Mouse (Mus musculus) neural tube, embryonic 15.5 days (tissue): Measurements from ENCODE around the gene Siae. TPM values are rescaled to one million over a fixed set of nuclear protein-coding genes. Genes with fewer than 3 reads are reported as not detected.

ENCODE experiments used
- ATAC-seq: fragments of 200-750 bp; cut with Nextera tagmentation; 2 replicates; pipeline ENCODE4 v1.8.0; 2017; ENCODE audit warnings: mild to moderate bottlenecking, moderate TSS enrichment, moderate library complexity; ENCODE audit not compliant: low FRiP score
- H3K27ac ChIP-seq: fragments of 300-500 bp; sonication (generic); replicated peaks from 2 replicates; pipeline ENCODE4 v1.5.1; 2015; ENCODE audit warnings: mild to moderate bottlenecking, inconsistent platforms
- H3K27me3 ChIP-seq: fragments of 300-500 bp; sonication (generic); replicated peaks from 2 replicates; pipeline ENCODE4 v1.6.1; 2015; ENCODE audit warnings: inconsistent platforms
- H3K36me3 ChIP-seq: fragments of 300-500 bp; sonication (generic); 2 replicates; pipeline ENCODE4 v1.6.1; 2015; ENCODE audit warnings: inconsistent platforms
- H3K4me1 ChIP-seq: fragments of 300-500 bp; sonication (generic); 2 replicates; pipeline ENCODE4 v1.6.1; 2015; ENCODE audit warnings: inconsistent platforms
- H3K4me2 ChIP-seq: fragments of 300-500 bp; sonication (generic); 2 replicates; pipeline ENCODE4 v1.6.1; 2015; ENCODE audit warnings: inconsistent platforms, mild to moderate bottlenecking, moderate library complexity
- H3K4me3 ChIP-seq: fragments of 300-500 bp; sonication (generic); replicated peaks from 2 replicates; pipeline ENCODE4 v1.5.1; 2015; ENCODE audit warnings: mild to moderate bottlenecking, inconsistent platforms
- H3K9ac ChIP-seq: fragments of 300-500 bp; sonication (generic); replicated peaks from 2 replicates; pipeline ENCODE4 v1.6.1; 2015; ENCODE audit warnings: mild to moderate bottlenecking, inconsistent platforms
- H3K9me3 ChIP-seq: fragments of 300-500 bp; sonication (generic); replicated peaks from 2 replicates; pipeline ENCODE4 v1.6.1; 2016; ENCODE audit warnings: inconsistent platforms
- WGBS: fragments of 180-500 bp; shearing (Covaris S2); methylation state at CpG from one replicate; pipeline ENCODE4 v1.1.7; 2015; ENCODE audit warnings: mixed read lengths; 5-methylcytosine and 5-hydroxymethylcytosine counted together
- polyA plus RNA-seq: library from polyadenylated mRNA; unstranded; fragments of >200 nt; fragmentation: Nextera tagmentation; extraction: Ambion mirVana; gene quantifications from 2 replicates; pipeline ENCODE4 v1.2.1, GENCODE M21; 2015

Gene Siae
- polyA plus RNA-seq, 1 experiment from 2014 or later = 13.3 TPM

DNA sequence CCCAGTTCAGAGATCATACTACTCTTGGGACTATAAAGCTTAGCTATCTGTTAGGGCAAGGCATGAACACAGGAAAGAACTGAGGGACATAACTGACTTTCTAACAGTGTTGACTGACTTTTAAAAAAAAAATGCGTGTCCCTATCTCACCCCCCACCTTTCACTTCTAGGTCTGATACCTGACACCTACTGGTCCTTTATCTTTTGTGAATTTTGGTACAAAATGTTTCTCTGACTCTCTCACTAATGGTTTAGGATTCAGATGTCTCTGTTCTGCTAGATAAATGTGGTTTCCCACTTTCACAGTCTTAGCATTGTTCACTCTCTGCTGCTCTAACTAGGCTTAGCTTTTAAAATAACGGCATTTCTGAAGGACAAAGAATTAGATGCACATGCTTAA, 36.5 kb downstream of the Siae start:
- ATAC-seq = no peak
- Histone ChIP-seq H3K9ac (no peak overlapping the region), H3K4me3 (no peak overlapping the region), H3K36me3 (no peaks in the 10 kb centered on the region), H3K4me2 (no peak overlapping the region), H3K27me3 (no peaks in the 10 kb centered on the region), H3K4me1 (no peaks in the 10 kb centered on the region), H3K27ac (no peak overlapping the region), H3K9me3 (no peaks in the 10 kb centered on the region)
- 85% methylated on average over 2 of the region's 2 CpGs for WGBS

DNA sequence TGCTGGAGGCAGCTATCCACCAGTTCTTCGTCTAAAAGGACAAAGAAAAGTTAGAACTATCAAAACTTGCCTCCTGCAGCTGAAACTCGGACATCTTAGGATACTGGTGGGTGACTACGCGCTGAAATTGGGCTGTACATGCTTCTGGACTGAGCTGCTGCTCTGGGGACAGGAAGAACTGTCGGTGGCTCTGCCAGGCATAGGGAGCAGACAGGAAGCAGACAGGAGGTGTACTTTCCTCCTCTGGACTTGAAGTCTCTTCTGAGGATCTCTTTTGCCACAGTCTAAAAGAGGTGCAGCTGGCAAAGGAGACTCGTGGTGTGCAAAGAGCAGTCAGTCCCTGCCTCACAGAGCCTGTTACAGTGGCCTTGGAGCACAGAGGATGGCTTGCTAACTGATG, 37.1 kb downstream of the Siae start:
- Histone ChIP-seq H3K27ac (no peak overlapping the region), H3K27me3 (no peaks in the 10 kb centered on the region), H3K4me3 (no peak overlapping the region), H3K36me3 (no peaks in the 10 kb centered on the region), H3K4me2 (no peak overlapping the region), H3K9ac (no peak overlapping the region), H3K4me1 (no peaks in the 10 kb centered on the region), H3K9me3 (no peaks in the 10 kb centered on the region)
- 60% methylated on average over 6 of the region's 6 CpGs for WGBS
- no peak for ATAC-seq

DNA sequence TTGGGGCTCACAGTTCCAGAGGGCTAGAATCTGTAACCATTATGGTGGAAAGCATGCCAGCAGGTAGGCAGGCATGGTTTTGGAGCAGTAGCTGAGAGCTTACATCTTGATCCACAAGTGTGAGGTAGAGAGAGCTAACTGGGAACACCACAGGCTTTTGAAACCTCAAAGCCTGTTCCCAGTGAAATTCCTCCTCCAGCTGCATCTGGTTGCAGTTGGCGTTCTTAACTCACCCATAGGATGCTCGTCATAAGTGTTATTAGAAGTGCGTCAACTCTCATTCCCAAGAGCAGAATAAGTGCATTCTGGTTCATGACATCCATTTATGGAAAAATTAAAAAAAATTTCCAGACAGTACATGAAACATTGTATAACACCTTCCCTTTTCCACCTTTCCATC, 38.2 kb downstream of the Siae start:
- ATAC-seq = no peak
- Histone ChIP-seq H3K9ac (no peak overlapping the region), H3K27ac (no peak overlapping the region), H3K9me3 (no peaks in the 10 kb centered on the region), H3K36me3 (no peaks in the 10 kb centered on the region), H3K4me1 (no peaks in the 10 kb centered on the region), H3K27me3 (no peaks in the 10 kb centered on the region), H3K4me3 (no peak overlapping the region), H3K4me2 (no peak overlapping the region)
- WGBS = 88% methylated on average over 3 of the region's 3 CpGs

DNA sequence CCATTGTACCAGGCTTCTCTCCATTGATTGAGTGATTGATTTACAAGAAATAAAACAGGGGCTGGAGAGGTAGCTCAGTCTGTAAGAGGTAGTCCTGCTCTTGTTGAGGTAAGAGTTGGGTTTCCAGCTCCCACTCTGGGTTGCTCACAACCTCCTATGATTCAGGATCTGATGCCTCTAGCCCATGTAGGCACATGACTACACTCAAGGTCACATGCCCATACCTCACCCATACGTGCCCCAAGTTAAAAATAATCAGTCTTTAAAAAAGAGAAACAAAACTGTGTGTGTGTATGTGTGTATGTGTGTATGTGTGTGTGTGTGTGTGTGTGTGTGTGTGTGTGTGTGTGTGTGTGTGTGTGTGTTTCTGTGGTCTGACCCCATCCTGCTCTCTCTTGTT, 40.1 kb downstream of the Siae start:
- Histone ChIP-seq H3K4me3 (no peak overlapping the region), H3K4me2 (no peak overlapping the region), H3K9ac (no peak overlapping the region), H3K4me1 (no peaks in the 10 kb centered on the region), H3K9me3 (no peaks in the 10 kb centered on the region), H3K36me3 (no peaks in the 10 kb centered on the region), H3K27me3 (no peaks in the 10 kb centered on the region), H3K27ac (no peak overlapping the region)
- 83% methylated on average over 1 of the region's 1 CpGs for WGBS
- no peak for ATAC-seq

DNA sequence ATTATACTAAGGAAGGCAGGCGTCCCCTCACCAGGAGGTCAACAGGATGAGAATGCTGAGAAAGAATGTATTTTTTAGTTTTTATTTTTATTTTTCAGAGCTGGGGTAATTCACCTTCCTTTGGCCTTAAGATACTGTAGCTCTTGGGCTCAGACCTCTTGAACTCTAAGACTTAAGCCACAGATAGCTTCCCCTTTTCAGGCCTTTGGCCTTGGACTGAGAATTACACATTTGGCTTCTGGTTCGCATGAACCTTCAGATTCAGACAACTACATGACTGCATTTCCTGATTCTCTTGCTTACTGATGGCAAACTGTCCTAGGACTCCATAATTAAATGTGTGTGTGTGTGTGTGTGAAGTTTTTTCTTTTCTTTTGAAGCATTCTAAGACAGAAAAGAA, 43.1 kb downstream of the Siae start:
- Histone ChIP-seq H3K27me3 (no peaks in the 10 kb centered on the region), H3K4me2 (no peak overlapping the region), H3K9me3 (no peaks in the 10 kb centered on the region), H3K36me3 (no peaks in the 10 kb centered on the region), H3K4me1 (no peaks in the 10 kb centered on the region), H3K27ac (no peak overlapping the region), H3K4me3 (no peak overlapping the region), H3K9ac (no peak overlapping the region)
- ATAC-seq = no peak
- 96% methylated on average over 2 of the region's 2 CpGs for WGBS

GRCm38 (mm10) chr9:37600538-37601205, 45.2 kb downstream of the Siae start:
- H3K4me2 ChIP-seq = no peak overlapping the region
- 96% methylated on average over 2 of the region's 2 CpGs for WGBS
- H3K4me3 ChIP-seq = no peak overlapping the region
- no peaks in the 10 kb centered on the region for H3K36me3 ChIP-seq
- no peaks in the 10 kb centered on the region for H3K9me3 ChIP-seq
- no peak overlapping the region for H3K27ac ChIP-seq
- H3K4me1 ChIP-seq = no peaks in the 10 kb centered on the region
- ATAC-seq = no peak
- no peaks in the 10 kb centered on the region for H3K27me3 ChIP-seq
- no peak overlapping the region for H3K9ac ChIP-seq

DNA sequence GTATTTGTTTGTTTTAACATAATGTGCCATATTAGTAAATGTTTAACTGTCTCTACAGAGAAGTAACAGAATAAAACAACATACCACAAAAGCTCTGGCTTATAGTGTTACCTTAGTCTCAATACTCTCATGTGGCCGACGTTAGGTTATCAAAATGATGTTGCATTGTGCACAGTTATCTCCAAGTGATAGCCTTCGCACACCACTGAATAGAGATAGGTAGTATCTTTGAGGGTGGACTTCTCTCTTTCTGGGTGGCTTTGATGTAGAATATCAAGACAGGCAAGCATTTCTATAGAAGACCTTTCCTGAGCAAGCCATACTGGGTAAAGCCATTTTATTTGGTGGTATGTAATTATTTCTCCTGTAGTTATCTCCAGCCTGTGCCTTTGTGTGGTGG, 49.6 kb downstream of the Siae start:
- Histone ChIP-seq H3K4me3 (no peak overlapping the region), H3K27me3 (no peaks in the 10 kb centered on the region), H3K27ac (no peak overlapping the region), H3K36me3 (no peaks in the 10 kb centered on the region), H3K9ac (no peak overlapping the region), H3K4me1 (no peaks in the 10 kb centered on the region), H3K4me2 (no peak overlapping the region), H3K9me3 (no peaks in the 10 kb centered on the region)
- 97% methylated on average over 3 of the region's 3 CpGs for WGBS
- no peak for ATAC-seq

- H3K4me2 ChIP-seq = no peak overlapping the region
- no peak overlapping the region for H3K27ac ChIP-seq
- H3K9ac ChIP-seq = no peak overlapping the region
- H3K4me3 ChIP-seq = no peak overlapping the region
- H3K4me1 ChIP-seq = peaks cover 16% of the 10 kb centered on the region
- no peaks in the 10 kb centered on the region for H3K36me3 ChIP-seq
- H3K27me3 ChIP-seq = no peaks in the 10 kb centered on the region
- 72% methylated on average over 4 of the region's 4 CpGs for WGBS
- no peak for ATAC-seq
- H3K9me3 ChIP-seq = no peaks in the 10 kb centered on the region
These were observed 54.1 kb downstream of the Siae start for GRCm38 (mm10) chr9:37609558-37609957.

DNA sequence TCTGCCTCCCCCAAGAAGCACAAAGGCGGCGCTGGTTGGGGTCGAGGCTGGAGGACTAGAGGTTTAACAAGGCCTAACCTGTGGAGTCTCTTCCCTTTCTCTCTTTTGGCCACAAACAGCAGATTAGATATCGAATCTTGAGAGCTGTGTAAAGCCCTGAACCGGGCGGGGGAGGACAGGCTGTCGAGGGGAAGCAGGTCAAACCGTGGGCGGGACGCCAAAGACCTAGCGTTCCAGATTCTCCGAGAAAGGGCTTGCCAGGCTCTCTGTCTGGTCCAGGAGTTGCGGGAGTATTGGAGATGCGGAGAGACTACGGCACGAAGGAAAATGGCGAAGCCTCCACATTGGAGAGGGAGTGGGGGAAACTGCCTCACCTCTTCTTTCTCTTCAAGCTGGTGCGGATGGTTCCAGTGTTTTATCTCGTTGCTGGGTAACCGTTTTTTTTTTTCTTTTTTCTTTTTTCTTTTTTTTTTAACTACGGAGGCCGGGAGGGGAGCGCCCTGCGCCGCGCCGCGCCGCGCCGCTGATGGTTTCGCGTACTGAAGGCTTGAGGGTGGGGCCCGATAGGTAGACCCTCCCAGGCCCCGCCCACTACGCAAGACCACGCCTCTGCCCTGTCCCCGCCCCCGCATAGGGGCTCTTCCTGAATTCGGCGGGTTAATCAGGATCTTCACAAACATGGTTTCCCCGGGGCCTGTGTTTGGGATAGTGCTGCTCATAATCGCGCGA, 57.8 kb downstream of the Siae start, which contains the start of gene Spa17:
TSS of gene Spa17 (minus strand) at position 541 of the 729 bp plus-strand sequence.
- Histone ChIP-seq H3K4me3 (peak within 1 kb of the TSS; percentile 71), H3K4me2 (peak within 1 kb of the TSS; percentile 73), H3K36me3 (no peaks in the 10 kb centered on the region), H3K4me1 (peaks cover 16% of the 10 kb centered on the region), H3K9me3 (no peaks in the 10 kb centered on the region), H3K27me3 (no peaks in the 10 kb centered on the region), H3K27ac (peak within 1 kb of the TSS; percentile 89), H3K9ac (peak within 1 kb of the TSS; percentile 79)
- peak; percentile 97 for ATAC-seq
- under 1% methylated on average over 45 of the region's 45 CpGs for WGBS

- peak; percentile 70; the same call in 1 of the 2 replicates for ATAC-seq
- Histone ChIP-seq H3K36me3 (no peaks in the 10 kb centered on the region), H3K27me3 (no peaks in the 10 kb centered on the region), H3K9me3 (no peaks in the 10 kb centered on the region), H3K4me1 (peaks cover 16% of the 10 kb centered on the region), H3K27ac (peak overlapping the region; percentile 89), H3K4me2 (peak overlapping the region; percentile 73), H3K4me3 (peak overlapping the region; percentile 71), H3K9ac (peak overlapping the region; percentile 79)
- WGBS = 23% methylated on average over 6 of the region's 6 CpGs
These were observed 58.4 kb downstream of the Siae start for GRCm38 (mm10) chr9:37613911-37614280.

GRCm38 (mm10) chr9:37614316-37614715, 58.8 kb downstream of the Siae start:
- Histone ChIP-seq H3K4me2 (peak overlapping the region; percentile 73), H3K27me3 (no peaks in the 10 kb centered on the region), H3K4me3 (peak overlapping the region; percentile 71; the same call in 1 of the 2 replicates), H3K36me3 (no peaks in the 10 kb centered on the region), H3K9ac (no peak overlapping the region), H3K4me1 (peaks cover 16% of the 10 kb centered on the region), H3K27ac (no peak overlapping the region; the same call in 1 of the 2 replicates), H3K9me3 (no peaks in the 10 kb centered on the region)
- peak; percentile 14 for ATAC-seq

- Histone ChIP-seq H3K27me3 (no peaks in the 10 kb centered on the region), H3K9ac (no peak overlapping the region), H3K9me3 (no peaks in the 10 kb centered on the region), H3K4me3 (no peak overlapping the region), H3K36me3 (no peaks in the 10 kb centered on the region), H3K4me1 (peaks cover 16% of the 10 kb centered on the region), H3K4me2 (no peak overlapping the region), H3K27ac (no peak overlapping the region)
- WGBS = 70% methylated on average over 5 of the region's 5 CpGs
- ATAC-seq = no peak
These were observed 59.7 kb downstream of the Siae start for GRCm38 (mm10) chr9:37615220-37615619.
